Mouse (Mus musculus): ENCODE results near the gene Ndufa10.
"Not testable (repeated sequence)": the region's sequence is repeated elsewhere in the genome, so short reads cannot be mapped to it uniquely, and the experiment has no call there.

The Ndufa10 gene

GRCm38 (mm10) chr1:92473165-92474041 is at the start of gene Ndufa10:
Ndufa10 (minus strand) TSS chr1:92473860.
- peak; percentile 91 for DNase-seq

DNA sequence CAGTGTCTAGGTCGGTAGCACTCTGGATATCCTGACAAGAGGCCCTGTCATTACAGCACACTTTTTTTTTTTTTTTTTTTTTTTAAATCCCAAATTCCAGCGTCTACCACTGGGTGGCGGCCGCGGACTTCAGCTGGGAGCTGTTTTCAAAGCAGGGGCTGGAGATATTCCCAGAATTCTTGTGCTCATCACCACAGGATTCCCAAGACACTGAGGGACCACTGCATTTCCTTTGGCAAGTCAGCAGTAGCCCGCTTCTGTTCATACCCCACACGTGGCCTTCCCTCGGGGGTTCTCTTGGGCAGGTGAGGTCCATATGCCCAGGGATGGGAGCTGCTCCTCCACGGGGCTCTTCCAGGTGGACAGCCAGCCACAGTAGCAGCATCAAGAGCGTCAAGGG is 47.7 kb upstream of the Ndufa10 start:
- DNase-seq = peak; percentile 47

- DNase-seq = no peak
Observed at GRCm38 (mm10) chr1:92519046-92519445, 45.4 kb upstream of the Ndufa10 start.

DNA sequence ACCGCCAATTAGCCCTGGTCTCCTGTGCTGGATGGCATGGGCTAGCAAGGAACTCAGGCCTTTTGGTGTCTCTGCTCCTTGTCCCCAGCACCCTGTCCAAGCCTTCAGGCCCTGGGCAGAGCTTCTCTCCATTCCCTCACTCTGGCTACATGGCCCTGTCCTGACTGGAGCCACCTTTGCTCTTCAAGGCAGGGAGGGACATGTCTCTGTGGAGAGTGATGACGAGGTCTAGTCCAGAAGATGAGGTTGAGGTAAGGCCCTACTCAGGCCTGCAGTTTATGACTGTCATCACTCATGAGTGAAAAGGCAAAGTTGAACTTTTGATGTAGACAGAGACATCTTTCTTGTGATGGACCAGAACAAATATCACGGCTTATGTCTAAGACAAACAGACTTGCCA is 44.9 kb upstream of the Ndufa10 start, which contains the start of gene Olfr1414:
TSS of gene Olfr1414 (minus strand) at position 101 of the 400 bp plus-strand sequence.
- DNase-seq = no peak

DNA sequence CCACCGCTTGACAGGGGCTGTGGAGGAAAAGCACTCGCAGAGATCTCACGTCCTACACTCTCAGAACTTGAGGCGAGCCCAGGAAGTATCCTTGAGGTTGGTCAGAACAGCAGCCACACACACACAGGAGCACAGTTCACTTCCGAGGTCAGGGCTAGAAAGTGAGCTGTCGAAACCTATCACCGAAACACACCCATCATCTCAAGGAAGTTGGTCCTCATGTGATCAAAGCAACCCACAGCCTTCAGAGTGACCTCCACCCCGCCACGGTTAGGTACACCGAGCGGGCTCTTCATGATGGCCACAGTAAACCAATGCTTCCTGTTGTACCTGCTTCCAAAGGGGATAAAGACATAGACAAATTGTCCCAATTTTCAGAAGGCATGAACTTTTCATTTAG is 41.7 kb upstream of the Ndufa10 start:
- no peak for DNase-seq

DNA sequence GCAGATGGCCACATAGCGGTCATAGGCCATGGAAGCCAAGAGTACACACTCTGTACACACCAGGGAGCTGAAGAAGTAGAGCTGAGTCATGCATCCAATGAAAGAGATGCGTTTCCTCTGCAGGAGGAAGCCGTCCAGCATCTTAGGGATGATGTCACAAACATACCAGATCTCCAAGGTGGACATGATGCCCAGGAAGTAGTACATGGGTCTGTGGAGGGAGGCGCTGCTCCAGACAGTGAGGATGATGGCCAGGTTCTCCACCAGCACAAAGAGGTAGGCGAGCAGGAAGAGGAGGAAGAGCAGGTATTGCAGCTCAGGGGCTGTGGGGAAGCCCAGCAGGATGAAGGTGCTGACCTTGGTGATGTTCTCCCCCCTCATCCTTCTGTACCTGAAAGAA is 38.0 kb upstream of the Ndufa10 start:
- DNase-seq = not testable (repeated sequence)

DNA sequence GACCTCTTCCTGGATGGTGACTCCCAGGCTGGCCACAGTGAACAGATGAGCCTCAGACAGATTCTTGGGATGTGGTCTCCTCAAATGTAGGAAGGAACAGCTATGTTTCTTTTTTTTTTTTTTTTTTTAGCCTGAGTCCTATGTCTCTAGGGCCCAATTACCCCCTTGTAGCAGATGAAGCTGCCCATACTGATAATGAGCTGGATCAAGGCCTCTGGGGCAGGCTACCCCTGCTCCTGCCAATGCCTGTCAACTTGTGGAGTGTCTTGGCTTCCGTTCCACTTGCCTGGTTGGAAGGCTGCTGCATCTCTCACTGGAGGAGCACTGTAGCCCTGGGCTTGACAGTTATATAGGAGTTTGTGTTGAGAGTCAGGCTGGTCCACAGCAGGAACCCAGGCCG is 22.3 kb upstream of the Ndufa10 start, which contains the start of gene Olfr1415:
TSS of gene Olfr1415 (minus strand) at position 101 of the 400 bp plus-strand sequence.
- no peak for DNase-seq

DNA sequence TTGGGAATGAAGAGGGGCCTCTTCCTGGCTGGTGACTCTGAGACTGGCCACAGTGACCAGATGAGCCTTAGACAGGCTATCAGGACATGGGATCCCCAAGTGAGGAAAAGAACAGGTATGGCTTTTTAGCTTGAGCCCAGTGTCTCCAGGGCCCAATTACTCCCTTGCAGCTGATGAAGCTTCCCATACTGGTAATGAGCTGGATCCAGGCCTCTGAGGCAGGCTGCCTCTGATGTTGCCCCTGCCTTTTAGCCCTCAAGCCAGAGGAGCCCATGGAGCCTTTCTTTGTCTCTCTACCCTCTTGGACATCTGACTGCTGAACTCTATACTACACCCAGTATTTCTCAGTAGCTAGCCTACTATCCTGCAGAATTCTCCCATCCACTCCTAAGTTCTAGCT is 11.4 kb upstream of the Ndufa10 start, which contains the start of gene Olfr1416:
TSS of gene Olfr1416 (minus strand) at position 101 of the 400 bp plus-strand sequence.
- no peak for DNase-seq

- no peak for DNase-seq
Observed at GRCm38 (mm10) chr1:92474066-92474578, 462 bp upstream of the Ndufa10 start.

DNA sequence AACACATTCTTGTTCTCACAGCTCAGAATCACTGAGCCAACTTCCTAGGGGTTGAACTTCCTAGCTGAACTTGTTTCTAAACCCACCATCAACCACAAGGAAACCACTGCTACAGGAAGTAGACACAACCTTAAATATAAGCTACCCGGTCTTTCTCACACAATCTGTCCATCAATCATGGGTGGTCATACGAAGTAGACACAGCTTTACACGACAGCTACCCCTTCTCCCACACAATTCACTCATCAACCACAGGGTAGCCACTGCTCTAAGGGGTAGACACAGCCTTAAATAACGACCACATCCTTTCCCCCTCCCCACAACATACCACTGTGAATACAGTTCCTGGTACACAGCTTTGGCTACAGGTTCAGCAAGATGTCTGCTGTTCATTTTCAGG is 4.8 kb downstream of the Ndufa10 start:
- DNase-seq = no peak

DNA sequence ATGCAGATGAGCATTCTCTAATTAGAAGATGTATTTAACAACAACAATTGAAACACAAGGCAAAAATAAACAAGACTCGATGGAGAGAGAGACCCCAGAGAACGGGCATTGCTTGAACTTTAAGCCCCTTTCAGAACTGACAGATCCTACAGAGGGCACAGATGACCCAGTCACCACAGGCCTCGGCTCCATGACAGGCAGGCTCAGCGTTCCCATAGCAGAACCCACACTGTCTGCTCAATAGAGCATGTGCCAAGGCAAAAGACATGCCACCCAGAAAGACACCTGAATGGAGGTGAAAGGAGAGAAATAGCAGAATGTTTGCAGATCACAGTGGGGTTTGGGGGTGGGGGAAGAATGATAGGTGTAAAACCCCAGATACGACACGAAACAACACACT is 15.2 kb downstream of the Ndufa10 start:
- DNase-seq = no peak

DNA sequence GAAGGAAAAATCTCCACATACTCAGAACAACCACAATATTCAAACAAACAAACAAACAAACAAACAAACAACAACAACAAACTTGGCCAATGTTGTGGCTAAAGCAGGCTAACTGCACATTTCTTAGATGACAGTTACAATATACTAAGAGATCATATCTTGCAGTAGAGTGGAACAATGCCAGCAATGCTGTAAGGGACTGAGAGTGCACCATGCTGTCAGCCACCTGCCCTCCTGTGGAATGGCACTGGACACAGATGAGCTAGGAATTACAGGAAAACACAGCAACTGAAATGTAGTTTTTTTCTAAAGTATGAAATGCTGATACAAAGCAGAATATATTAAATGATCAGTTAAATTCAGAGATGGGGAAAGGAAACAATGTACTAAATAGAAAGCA is 15.9 kb downstream of the Ndufa10 start:
- peak; percentile 76 for DNase-seq

GRCm38 (mm10) chr1:92453751-92454445 is 19.8 kb downstream of the Ndufa10 start:
- DNase-seq = no peak

DNA sequence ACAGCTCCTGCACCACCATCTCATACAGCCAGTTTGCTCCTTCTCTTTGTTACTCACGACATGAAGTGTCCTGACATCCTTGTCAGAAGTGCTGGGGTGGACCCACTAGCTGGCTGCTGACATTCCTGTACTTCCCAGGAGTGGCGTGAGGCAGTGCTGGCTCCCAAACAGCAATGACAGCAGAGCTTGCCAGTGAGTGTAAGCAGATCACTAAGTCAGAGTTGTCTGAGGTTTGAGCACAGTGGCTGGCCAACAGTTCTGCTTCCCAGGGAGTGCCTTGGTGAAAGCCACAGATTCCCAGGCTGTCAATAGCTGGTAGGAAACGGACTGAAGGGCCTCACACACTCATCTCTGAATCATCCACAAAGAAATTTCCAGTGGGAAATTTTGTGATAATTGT is 25.4 kb downstream of the Ndufa10 start:
- no peak for DNase-seq

DNA sequence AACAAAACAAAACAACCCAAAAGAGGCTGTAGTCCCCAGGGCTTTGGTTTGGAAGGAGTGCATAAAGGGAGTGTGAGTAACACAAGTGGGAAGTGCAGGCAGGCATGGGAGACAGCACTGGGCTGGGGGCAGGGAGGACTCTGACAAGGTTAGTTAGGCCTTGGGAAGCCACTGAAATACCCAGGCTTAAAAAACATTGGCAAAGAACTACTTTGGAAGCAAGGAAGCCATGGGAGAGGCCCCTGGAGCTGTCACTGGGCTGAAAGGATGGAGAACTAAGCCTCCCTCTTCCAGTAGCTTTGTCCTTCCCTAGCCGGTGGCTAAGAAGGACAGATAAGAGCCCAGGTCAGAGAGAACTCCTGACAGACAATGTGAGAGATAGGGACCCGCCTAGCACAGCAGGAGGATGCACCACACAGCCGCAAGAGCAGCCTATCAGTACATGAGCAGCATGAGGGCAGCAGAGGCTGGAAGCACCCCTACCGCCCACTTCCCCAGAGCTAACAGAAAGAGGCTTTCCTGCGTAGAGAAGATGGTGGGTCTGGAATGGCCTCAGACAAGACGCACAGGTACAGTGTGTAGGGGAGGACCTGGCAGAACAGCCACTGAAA is 32.1 kb downstream of the Ndufa10 start:
- no peak for DNase-seq

DNA sequence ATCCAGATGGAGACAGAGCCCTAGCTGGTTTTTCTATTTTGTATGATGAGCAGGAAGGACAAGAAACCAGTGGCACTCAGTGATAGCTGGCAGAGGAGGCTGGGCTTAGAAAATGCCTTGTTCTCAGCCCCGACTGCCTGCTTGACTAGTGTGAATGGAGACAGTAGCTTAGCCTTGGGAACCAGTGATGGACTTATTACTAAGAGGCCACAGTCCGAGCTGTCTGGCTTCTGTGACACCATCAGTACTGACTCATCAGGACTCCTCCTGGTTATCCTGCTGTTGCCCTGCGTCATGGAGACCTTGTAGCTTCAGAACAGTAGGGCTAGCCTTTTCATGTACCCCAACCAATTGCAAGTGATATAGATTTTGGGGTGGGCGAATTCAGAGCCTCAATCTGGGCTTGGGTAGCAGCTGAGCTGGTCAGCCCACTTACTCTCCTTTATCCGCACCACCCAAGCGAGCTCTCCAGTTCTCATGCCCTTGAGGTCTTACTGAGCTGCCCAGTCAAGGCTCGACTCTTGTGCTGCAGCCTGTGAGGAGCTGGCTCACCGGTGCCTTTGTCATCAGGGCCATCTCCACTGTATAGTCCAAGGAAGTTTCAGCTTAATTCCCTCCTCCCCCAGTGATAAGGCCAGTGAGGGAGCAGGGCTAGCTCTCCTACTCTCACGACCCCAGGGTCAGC is 33.5 kb downstream of the Ndufa10 start:
- DNase-seq = no peak

- DNase-seq = peak; percentile 89
Observed at GRCm38 (mm10) chr1:92437678-92438271, 35.9 kb downstream of the Ndufa10 start.

GRCm38 (mm10) chr1:92436831-92437321 is 36.8 kb downstream of the Ndufa10 start:
- DNase-seq = peak; percentile 72

DNA sequence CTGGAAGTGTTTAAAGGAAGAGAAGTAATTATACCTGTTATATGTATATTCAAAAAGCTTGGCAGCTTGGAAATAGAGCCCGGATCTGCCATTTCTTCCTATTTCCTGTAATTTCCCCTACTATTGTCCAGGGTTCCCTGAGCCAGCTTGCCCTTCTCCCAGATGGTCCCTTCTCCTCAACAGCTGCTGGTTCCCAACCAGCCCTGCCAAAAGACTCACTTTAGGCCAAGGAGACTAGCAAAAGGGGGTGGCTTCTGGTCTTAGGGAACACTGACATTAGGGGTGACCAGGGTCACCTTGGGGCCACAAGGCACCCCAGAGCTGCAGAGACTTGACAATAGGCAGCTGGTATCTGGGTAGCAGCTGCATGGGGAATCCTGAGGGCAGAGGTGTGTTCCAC is 38.7 kb downstream of the Ndufa10 start:
- peak; percentile 19 for DNase-seq

DNA sequence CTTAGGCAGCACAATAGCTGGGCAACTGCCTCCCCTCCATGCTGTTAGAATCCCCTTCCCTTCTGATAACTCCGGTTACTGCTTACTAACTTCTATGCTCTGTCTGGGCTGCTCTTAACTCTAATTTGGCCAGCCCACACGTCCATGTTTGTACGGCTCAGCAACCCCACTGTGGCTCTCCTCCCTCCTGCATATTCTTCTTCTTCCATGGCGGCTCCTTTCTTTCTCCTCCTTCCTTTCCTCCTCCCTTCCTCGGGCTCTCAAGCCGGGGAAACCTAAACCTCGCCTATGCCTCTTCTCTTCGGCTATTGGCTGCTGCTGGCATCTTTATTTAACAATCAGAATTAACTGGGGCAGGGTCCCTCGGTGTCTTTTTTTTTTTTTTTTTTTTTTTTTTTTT is 40.9 kb downstream of the Ndufa10 start:
- DNase-seq = no peak

GRCm38 (mm10) chr1:92432098-92432497 is 41.6 kb downstream of the Ndufa10 start:
- no peak for DNase-seq

DNA sequence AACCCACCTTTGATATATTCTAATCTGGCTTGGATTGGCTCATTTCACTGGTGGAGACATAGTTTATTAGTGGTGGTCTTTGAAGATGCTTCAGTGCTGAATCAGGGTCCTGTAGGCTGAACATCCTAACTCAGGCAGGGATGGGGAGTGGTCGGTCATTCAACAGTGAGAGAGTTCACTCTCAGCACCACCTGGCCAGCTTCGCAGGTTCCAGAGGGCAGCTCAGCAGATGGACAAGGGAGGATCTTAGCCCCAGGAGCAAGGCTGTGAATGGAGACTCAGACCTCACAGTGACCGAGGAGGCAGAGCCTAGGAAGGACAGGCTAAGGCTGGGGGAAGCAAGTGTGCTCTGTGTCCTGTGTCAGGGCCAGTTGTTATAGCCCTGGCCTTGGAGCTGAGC is 42.2 kb downstream of the Ndufa10 start:
- DNase-seq = no peak

All from cerebellum, adult 9-11 months (tissue).